25 mouse cellular contexts compared by ENCODE assay signal in the genomic region with DNA sequence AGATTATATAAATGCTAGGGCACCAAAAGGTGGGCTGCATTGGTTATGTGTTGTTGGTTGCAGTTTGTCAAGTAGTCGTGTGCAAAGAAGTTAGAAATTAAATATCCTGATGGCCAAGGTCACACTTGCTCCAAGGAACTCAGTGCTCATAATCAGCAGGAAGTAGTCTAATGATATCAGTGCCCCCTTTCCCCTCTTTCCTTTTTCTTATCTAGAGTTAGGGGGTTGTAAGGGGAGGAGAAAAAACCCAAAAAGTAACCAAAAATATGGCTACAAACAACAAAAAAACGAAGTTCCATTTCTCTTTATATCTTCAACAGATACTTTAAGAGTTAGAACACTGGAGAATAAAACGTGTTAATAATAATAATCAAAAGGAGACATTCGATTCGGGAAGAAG. TPM values are rescaled to one million over a fixed set of nuclear protein-coding genes. Genes with fewer than 3 reads are reported as not detected.
"Had no signal": no experiment of that assay in that cellular context is flagged by ENCODE, and none has a peak within 500 bp of the region (broad histone marks: within the 10 kb centered on the region; RNA-seq: fewer than 3 reads in every experiment).

No protein-coding gene starts in this region.

- H3K4me1 ChIP-seq: lung, embryonic 15.5 days; megakaryocyte, embryonic 14.5 days; midbrain, embryonic 13.5 days; midbrain, embryonic 15.5 days; neural tube, embryonic 12.5 days had no signal

- H3K27me3 ChIP-seq: lung, embryonic 15.5 days; midbrain, embryonic 13.5 days; midbrain, embryonic 15.5 days; neural tube, embryonic 12.5 days had no signal

- H3K4me2 ChIP-seq: lung, embryonic 15.5 days; midbrain, embryonic 11.5 days; midbrain, embryonic 13.5 days; midbrain, embryonic 15.5 days; neural tube, embryonic 12.5 days had no signal

- H3K9me3 ChIP-seq: lung, embryonic 15.5 days; megakaryocyte, embryonic 14.5 days; midbrain, embryonic 13.5 days; midbrain, embryonic 15.5 days; neural tube, embryonic 12.5 days had no signal

- H3K27ac ChIP-seq: lung, embryonic 15.5 days; macrophage; midbrain, embryonic 13.5 days; midbrain, embryonic 15.5 days; neural tube, embryonic 12.5 days had no signal

- ATAC-seq: lung, postnatal 0 days; midbrain, embryonic 13.5 days; midbrain, embryonic 15.5 days had no signal

- H3K36me3 ChIP-seq: lung, embryonic 15.5 days; midbrain, embryonic 13.5 days; midbrain, embryonic 15.5 days; neural tube, embryonic 12.5 days had no signal

- H3K9ac ChIP-seq: lung, embryonic 15.5 days; midbrain, embryonic 13.5 days; midbrain, embryonic 15.5 days; neural tube, embryonic 12.5 days had no signal

- DNase-seq: lung, adult 2 months; lung, postnatal 14 days; lung, postnatal 36 days; retina, postnatal 1 day; right cerebral cortex, adult 18-20 months; right cerebral cortex, postnatal 25 days; right cerebral cortex, postnatal 4 days; spleen, adult 18-20 months; thymus, adult 18-20 months; thymus, postnatal 14 days; thymus, postnatal 36 days had no signal

- H3K4me3 ChIP-seq: lung, embryonic 15.5 days; megakaryocyte, embryonic 14.5 days; midbrain, embryonic 13.5 days; midbrain, embryonic 15.5 days; neural tube, embryonic 12.5 days had no signal

RNA-seq across cellular contexts. Expression of gene Bex4, which starts 2.6 kb away (rescaled TPM):
- total RNA-seq: monocyte, adult 5-6 weeks; neutrophil, adult 5-6 weeks had no signal
- polyA plus RNA-seq: macrophage had no signal

RNA-seq across cellular contexts. Expression of gene Nxf3, which starts 56.3 kb away (rescaled TPM):
- total RNA-seq: megakaryocyte progenitor cell, adult 5-6 weeks; monocyte, adult 5-6 weeks; neutrophil, adult 5-6 weeks had no signal
- polyA plus RNA-seq: macrophage; midbrain, embryonic 11.5 days; midbrain, embryonic 13.5 days; midbrain, embryonic 15.5 days; neural tube, embryonic 12.5 days; small intestine, adult 2 months; stomach, embryonic 14.5 days; stomach, embryonic 16.5 days had no signal
